Mouse (Mus musculus): ENCODE measurements around the gene Tfip11.
A peak's percentile ranks its signal among the peaks of the same experiment; 100 is the strongest.

DNA sequence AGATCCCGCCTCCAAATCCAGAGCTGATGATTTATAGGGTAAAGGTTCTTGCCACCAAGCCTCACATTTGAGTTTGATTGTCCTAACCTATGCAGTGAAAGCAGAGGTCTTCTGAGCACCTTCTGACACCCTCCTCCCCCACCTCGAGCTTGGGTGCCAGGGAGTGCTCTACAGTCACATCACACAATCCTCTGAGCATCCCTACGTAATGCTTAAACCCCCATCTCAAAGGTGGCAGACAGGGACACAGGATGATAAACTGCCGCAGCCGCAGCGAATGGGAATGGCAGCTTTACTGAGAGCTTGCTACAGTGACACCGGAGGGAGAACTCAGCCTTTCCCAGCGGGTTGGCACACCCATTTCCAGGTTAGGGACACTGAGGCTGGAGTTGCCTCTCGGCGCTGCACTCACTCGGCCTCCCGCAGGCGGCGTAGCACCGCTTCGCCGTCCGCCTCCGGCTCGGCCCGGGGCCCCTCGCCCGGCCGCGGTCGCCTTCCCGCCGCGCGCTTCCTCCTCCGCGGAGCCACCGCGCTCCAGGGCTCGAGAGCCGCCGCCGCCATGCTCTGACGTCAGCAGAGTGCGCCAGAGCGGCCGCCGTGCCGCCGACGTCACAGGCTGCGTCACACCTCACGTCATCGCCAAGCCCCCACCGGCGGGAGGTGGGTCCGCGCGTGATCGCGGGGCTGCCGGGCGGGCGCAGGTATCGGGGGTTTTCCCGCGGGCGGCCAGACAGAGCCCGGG lies 16.5 kb downstream of the Tfip11 start, which contains the start of the genes Srrd and Hps4:
- TF ChIP-seq POLR2A (IDR thresholded peaks at IDR 0.05; ENCODE audit: insufficient read depth, low read depth, low read length) (peak; percentile 87), CTCF (IDR thresholded peaks at IDR 0.05; ENCODE audit: insufficient read depth, low read depth, low read length) (no peak)
